Mouse (Mus musculus) MEL (cell line): ENCODE measurements at regions not wholly inside any gene's neighbourhood (a gene's known extent, or its start where the extent isn't known, plus 50 kb on each side); places are given as distances from the start of the nearest gene placed in this dataset.

Source experiments
- DNase-seq: peaks from one replicate; pipeline ENCODE4 v3.0.0; 2011; ENCODE audit warnings: low read depth, low spot score
- H3K27ac ChIP-seq: 2 replicates; pipeline ENCODE4 v1.5.1; 2012; ENCODE audit warnings: low read depth, mild to moderate bottlenecking, control low read depth, low read length, moderate library complexity; ENCODE audit not compliant: control insufficient read depth
- H3K27me3 ChIP-seq, 2 experiments: fragments of 150-350 bp in 1 of 2; sonication (generic) in 1 of 2; 2 replicates each; pipeline ENCODE4 v1.6.1; 2012; ENCODE audit warnings: low read length in 2 of 2, mild to moderate bottlenecking in 2 of 2, improper control_type of control experiment in 1 of 2, moderate library complexity in 1 of 2; ENCODE audit not compliant: insufficient read depth in 2 of 2, control insufficient read depth in 1 of 2
- H3K36me3 ChIP-seq, 2 experiments: 2 replicates each; pipeline ENCODE4 v1.6.1; 2012 to 2014; ENCODE audit warnings: low read length in 2 of 2, improper control_type of control experiment in 1 of 2, inconsistent platforms in 1 of 2, mild to moderate bottlenecking in 1 of 2; ENCODE audit not compliant: insufficient read depth in 2 of 2, control insufficient read depth in 1 of 2
- H3K4me1 ChIP-seq, 2 experiments: fragments of 150-350 bp in 1 of 2; sonication (generic) in 1 of 2; 2 replicates each; pipeline ENCODE4 v1.6.1; 2012; ENCODE audit warnings: low read length in 2 of 2, improper control_type of control experiment in 1 of 2, mild to moderate bottlenecking in 1 of 2; ENCODE audit not compliant: insufficient read depth in 2 of 2, control insufficient read depth in 1 of 2
- H3K4me3 ChIP-seq, 2 experiments: fragments of 150-350 bp in 1 of 2; sonication (generic) in 1 of 2; 2 replicates each; pipeline ENCODE4 v1.5.1; 2012; ENCODE audit warnings: low read depth in 2 of 2, low read length in 2 of 2, mild to moderate bottlenecking in 2 of 2, moderate library complexity in 2 of 2, control low read depth in 1 of 2, improper control_type of control experiment in 1 of 2; ENCODE audit not compliant: control insufficient read depth in 1 of 2, insufficient read depth in 1 of 2
- H3K79me2 ChIP-seq: 2 replicates; pipeline ENCODE4 v1.6.1; 2012; ENCODE audit warnings: mild to moderate bottlenecking, low read length, moderate library complexity; ENCODE audit not compliant: control insufficient read depth, poor library complexity, insufficient read depth
- H3K9ac ChIP-seq: 2 replicates; pipeline ENCODE4 v1.6.1; 2012; ENCODE audit warnings: low read depth, mild to moderate bottlenecking, control low read depth, low read length, moderate library complexity; ENCODE audit not compliant: control insufficient read depth, poor library complexity, severe bottlenecking
- H3K9me3 ChIP-seq: fragments of 150-350 bp; sonication (generic); replicated peaks from 2 replicates; pipeline ENCODE4 v1.6.1; 2012; ENCODE audit warnings: mild to moderate bottlenecking, low read length, improper control_type of control experiment, moderate library complexity; ENCODE audit not compliant: insufficient read depth
- BHLHE40 ChIP-seq: IDR thresholded peaks from 2 replicates; pipeline ENCODE4 v1.6.1; 2012; ENCODE audit warnings: low read depth, mild to moderate bottlenecking, inconsistent platforms, low read length, improper control_type of control experiment, borderline replicate concordance
- CHD1 ChIP-seq: IDR thresholded peaks from 2 replicates; pipeline ENCODE4 v1.6.1; 2012; ENCODE audit warnings: low read depth, mild to moderate bottlenecking, inconsistent platforms, low read length, improper control_type of control experiment
- CHD2 ChIP-seq: IDR thresholded peaks from 2 replicates; pipeline ENCODE4 v1.6.1; 2011; ENCODE audit warnings: low read length, improper control_type of control experiment
- ELF1 ChIP-seq: IDR thresholded peaks from 2 replicates; pipeline ENCODE4 v1.6.1; 2014; ENCODE audit warnings: low read depth, mild to moderate bottlenecking, inconsistent platforms, low read length, improper control_type of control experiment, moderate library complexity
- ETS1 ChIP-seq: IDR thresholded peaks from 2 replicates; pipeline ENCODE4 v1.6.1; 2012; ENCODE audit warnings: low read depth, mild to moderate bottlenecking, inconsistent platforms, low read length, improper control_type of control experiment, moderate library complexity
- GABPA ChIP-seq: IDR thresholded peaks from 2 replicates; pipeline ENCODE4 v1.6.1; 2012; ENCODE audit warnings: low read depth, mild to moderate bottlenecking, inconsistent platforms, low read length, improper control_type of control experiment, moderate library complexity
- GATA1 ChIP-seq: IDR thresholded peaks from 2 replicates; pipeline ENCODE4 v1.6.1; 2011; ENCODE audit warnings: low read depth, low read length, improper control_type of control experiment
- JUND ChIP-seq: IDR thresholded peaks from 2 replicates; pipeline ENCODE4 v1.6.1; 2011; ENCODE audit warnings: low read depth, mild to moderate bottlenecking, improper control_type of control experiment, low read length
- MAX ChIP-seq: IDR thresholded peaks from 2 replicates; pipeline ENCODE4 v1.6.1; 2011; ENCODE audit warnings: low read length, improper control_type of control experiment
- MAZ ChIP-seq: IDR thresholded peaks from 2 replicates; pipeline ENCODE4 v1.6.1; 2012; ENCODE audit warnings: low read depth, mild to moderate bottlenecking, inconsistent platforms, low read length, improper control_type of control experiment
- MXI1 ChIP-seq: IDR thresholded peaks from 2 replicates; pipeline ENCODE4 v1.6.1; 2011; ENCODE audit warnings: mild to moderate bottlenecking, low read depth, low read length, improper control_type of control experiment
- MYB ChIP-seq: IDR thresholded peaks from 2 replicates; pipeline ENCODE4 v1.6.1; 2011; ENCODE audit warnings: mild to moderate bottlenecking, low read depth, low read length, improper control_type of control experiment
- NELFE ChIP-seq: IDR thresholded peaks from 2 replicates; pipeline ENCODE4 v1.6.1; 2011; ENCODE audit warnings: low read depth, low read length, improper control_type of control experiment
- NRF1 ChIP-seq: IDR thresholded peaks from 2 replicates; pipeline ENCODE4 v1.6.1; 2014; ENCODE audit warnings: low read depth, mild to moderate bottlenecking, inconsistent platforms, low read length, improper control_type of control experiment, moderate library complexity; ENCODE audit not compliant: poor library complexity, insufficient read depth, severe bottlenecking
- POLR2A ChIP-seq, 2 experiments: IDR thresholded peaks; 2 replicates each; pipeline ENCODE4 v1.6.1; 2011 to 2012; ENCODE audit warnings: low read length in 2 of 2, mild to moderate bottlenecking in 2 of 2, control low read depth in 1 of 2, improper control_type of control experiment in 1 of 2, low read depth in 1 of 2, moderate library complexity in 1 of 2; ENCODE audit not compliant: control insufficient read depth in 1 of 2, insufficient read depth in 1 of 2, poor library complexity in 1 of 2
- POLR2AphosphoS2 ChIP-seq: IDR thresholded peaks from 2 replicates; pipeline ENCODE4 v1.6.1; 2011; ENCODE audit warnings: low read length, improper control_type of control experiment
- POLR2AphosphoS5 ChIP-seq: IDR thresholded peaks from 2 replicates; pipeline ENCODE4 v1.6.1; 2012; ENCODE audit warnings: low read depth, borderline replicate concordance, mild to moderate bottlenecking, inconsistent platforms, low read length, moderate library complexity, mixed read lengths
- RCOR1 ChIP-seq: IDR thresholded peaks from 2 replicates; pipeline ENCODE4 v1.6.1; 2012; ENCODE audit warnings: low read depth, mild to moderate bottlenecking, inconsistent platforms, low read length, improper control_type of control experiment
- SIN3A ChIP-seq: IDR thresholded peaks from 2 replicates; pipeline ENCODE4 v1.6.1; 2012; ENCODE audit warnings: low read length, improper control_type of control experiment, inconsistent platforms
- SMC3 ChIP-seq: IDR thresholded peaks from 2 replicates; pipeline ENCODE4 v1.6.1; 2011; ENCODE audit warnings: low read depth, low read length, improper control_type of control experiment
- TAL1 ChIP-seq: IDR thresholded peaks from 2 replicates; pipeline ENCODE4 v1.6.1; 2012; ENCODE audit warnings: mild to moderate bottlenecking, inconsistent platforms, low read length, moderate library complexity, mixed read lengths
- TBP ChIP-seq: IDR thresholded peaks from 2 replicates; pipeline ENCODE4 v1.8.0; 2011; ENCODE audit warnings: low read depth, low read length, improper control_type of control experiment
- TCF12 ChIP-seq: IDR thresholded peaks from 2 replicates; pipeline ENCODE4 v1.6.1; 2014; ENCODE audit warnings: low read depth, mild to moderate bottlenecking, inconsistent platforms, low read length, improper control_type of control experiment, moderate library complexity
- UBTF ChIP-seq: IDR thresholded peaks from 2 replicates; pipeline ENCODE4 v1.6.1; 2012; ENCODE audit warnings: low read depth, mild to moderate bottlenecking, inconsistent platforms, low read length, improper control_type of control experiment, moderate library complexity, borderline replicate concordance; ENCODE audit not compliant: insufficient read depth
- USF1 ChIP-seq: IDR thresholded peaks from 2 replicates; pipeline ENCODE4 v1.6.1; 2014; ENCODE audit warnings: low read depth, mild to moderate bottlenecking, inconsistent platforms, low read length, improper control_type of control experiment, moderate library complexity
- ZC3H11A ChIP-seq: IDR thresholded peaks from 2 replicates; pipeline ENCODE4 v1.6.1; 2012; ENCODE audit warnings: low read depth, mild to moderate bottlenecking, inconsistent platforms, low read length, improper control_type of control experiment
- ZKSCAN1 ChIP-seq: IDR thresholded peaks from 2 replicates; pipeline ENCODE4 v1.6.1; 2012; ENCODE audit warnings: low read depth, mild to moderate bottlenecking, inconsistent platforms, low read length, improper control_type of control experiment, moderate library complexity
- ZMIZ1 ChIP-seq: IDR thresholded peaks from 2 replicates; pipeline ENCODE4 v1.6.1; 2012; ENCODE audit warnings: low read depth, mild to moderate bottlenecking, inconsistent platforms, low read length, improper control_type of control experiment, moderate library complexity

- no peak for DNase-seq
- no peaks in the 10 kb centered on the region for H3K79me2 ChIP-seq
- H3K9me3 ChIP-seq: no peaks in the 10 kb centered on the region
- H3K9ac ChIP-seq: no peak overlapping the region
- no peak overlapping the region for H3K4me3 ChIP-seq
- no peak for TF ChIP-seq ZKSCAN1
- TF ChIP-seq ELF1: no peak
- no peak for TF ChIP-seq ETS1
- no peak for TF ChIP-seq POLR2AphosphoS2
- no peak for TF ChIP-seq ZMIZ1
- no peak for TF ChIP-seq TCF12
- no peak for TF ChIP-seq UBTF
- TF ChIP-seq MXI1: no peak
- no peak for TF ChIP-seq SIN3A
- TF ChIP-seq NELFE: no peak
- no peak for TF ChIP-seq RCOR1
- TF ChIP-seq GABPA: no peak
- no peak for TF ChIP-seq MAZ
- TF ChIP-seq ZC3H11A: no peak
- no peak for TF ChIP-seq TAL1
- no peak for TF ChIP-seq MYB
- no peak for TF ChIP-seq MAX
- no peak for TF ChIP-seq GATA1
- no peaks in the 10 kb centered on the region for H3K27me3 ChIP-seq
- no peaks in the 10 kb centered on the region for H3K36me3 ChIP-seq
- no peak overlapping the region for H3K27ac ChIP-seq
- no peaks in the 10 kb centered on the region for H3K4me1 ChIP-seq
These were observed 438.2 kb upstream of the Cited2 start for GRCm38 (mm10) chr10:17284858-17285257.

GRCm38 (mm10) chr10:17287141-17287540, 435.9 kb upstream of the Cited2 start:
- Histone ChIP-seq H3K36me3 (no peaks in the 10 kb centered on the region), H3K9me3 (no peaks in the 10 kb centered on the region)
- no peak for DNase-seq
- TF ChIP-seq NRF1 (no peak), GABPA (no peak), USF1 (no peak), ELF1 (no peak), CHD1 (no peak), BHLHE40 (no peak), POLR2A (IDR thresholded peaks at IDR 0.05; ENCODE audit: control insufficient read depth in 1 of 2, insufficient read depth in 1 of 2, low read depth in 1 of 2, low read length in 2 of 2, poor library complexity in 1 of 2) (no peak), MAX (no peak), TCF12 (no peak), JUND (no peak), TBP (no peak), POLR2AphosphoS5 (no peak), RCOR1 (no peak), SIN3A (no peak), SMC3 (no peak), ZKSCAN1 (no peak), POLR2AphosphoS2 (no peak), CHD2 (no peak), ZC3H11A (no peak)
- TF ChIP-seq, all 39 proteins: peak for 0
- no peak overlapping the region for H3K4me3 ChIP-seq
- no peaks in the 10 kb centered on the region for H3K79me2 ChIP-seq
- no peaks in the 10 kb centered on the region for H3K4me1 ChIP-seq
- no peak overlapping the region for H3K27ac ChIP-seq
- no peak overlapping the region for H3K9ac ChIP-seq
- no peaks in the 10 kb centered on the region for H3K27me3 ChIP-seq
